Mouse (Mus musculus): ENCODE results near the gene Olfr1378. TPM values are rescaled to one million over a fixed set of nuclear protein-coding genes. Genes with fewer than 3 reads are reported as not detected.
A peak's percentile ranks its signal among the peaks of the same experiment; 100 is the strongest.

The Olfr1378 gene
- polyA plus RNA-seq (2014; fragmentation: Nextera tagmentation; extraction: Ambion mirVana): not detected in 2 replicates

- Histone ChIP-seq H3K36me3 (ENCODE audit: control insufficient read depth, insufficient read depth, low read length) (no peaks in the 10 kb centered on the region), H3K9ac (replicated peaks; ENCODE audit: low read depth, low read length) (no peak within 1 kb of the TSS), H3K27ac (ENCODE audit: low read depth, low read length) (no peak within 1 kb of the TSS), H3K9me3 (ENCODE audit: control insufficient read depth, low read length) (no peaks in the 10 kb centered on the region), H3K4me2 (ENCODE audit: low read depth, low read length) (no peak within 1 kb of the TSS), H3K4me1 (ENCODE audit: control insufficient read depth, insufficient read depth, low read length) (no peaks in the 10 kb centered on the region), H3K27me3 (ENCODE audit: control insufficient read depth, insufficient read depth, low read length) (no peaks in the 10 kb centered on the region), H3K4me3 (ENCODE audit: low read depth, low read length) (no peak within 1 kb of the TSS)
- WGBS: 87% methylated on average over 11 of the region's 11 CpGs
- no peak for ATAC-seq (ENCODE audit: low read depth)
These were observed at the start of gene Olfr1378 for GRCm38 (mm10) chr11:50966230-50966629. Olfr1378 (plus strand) TSS chr11:50966530.

GRCm38 (mm10) chr11:50930469-50931014 is 35.8 kb upstream of the Olfr1378 start:
- 21% methylated on average over 14 of the region's 14 CpGs for WGBS
- peak overlapping the region; percentile 62 for H3K4me3 ChIP-seq (ENCODE audit: low read depth, low read length)
- ATAC-seq (ENCODE audit: low read depth): no peak
- peak overlapping the region; percentile 83 for H3K27ac ChIP-seq (ENCODE audit: low read depth, low read length)
- H3K4me2 ChIP-seq (ENCODE audit: low read depth, low read length): peak overlapping the region; percentile 95
- no peaks in the 10 kb centered on the region for H3K36me3 ChIP-seq (ENCODE audit: control insufficient read depth, insufficient read depth, low read length)
- 0 out of 2 replicates have a peak, but pooled peaks cover 5% of the 10 kb centered on the region for H3K4me1 ChIP-seq (ENCODE audit: control insufficient read depth, insufficient read depth, low read length)
- H3K9me3 ChIP-seq (ENCODE audit: control insufficient read depth, low read length): no peaks in the 10 kb centered on the region
- no peaks in the 10 kb centered on the region for H3K27me3 ChIP-seq (ENCODE audit: control insufficient read depth, insufficient read depth, low read length)
- peak overlapping the region; percentile 72 for H3K9ac ChIP-seq (replicated peaks; ENCODE audit: low read depth, low read length)

- Histone ChIP-seq H3K4me1 (ENCODE audit: control insufficient read depth, insufficient read depth, low read length) (0 out of 2 replicates have a peak, but pooled peaks cover 5% of the 10 kb centered on the region), H3K27ac (ENCODE audit: low read depth, low read length) (peak overlapping the region; percentile 83), H3K9me3 (ENCODE audit: control insufficient read depth, low read length) (no peaks in the 10 kb centered on the region), H3K4me3 (ENCODE audit: low read depth, low read length) (peak overlapping the region; percentile 62), H3K27me3 (ENCODE audit: control insufficient read depth, insufficient read depth, low read length) (no peaks in the 10 kb centered on the region), H3K4me2 (ENCODE audit: low read depth, low read length) (peak overlapping the region; percentile 95), H3K9ac (replicated peaks; ENCODE audit: low read depth, low read length) (peak overlapping the region; percentile 72), H3K36me3 (ENCODE audit: control insufficient read depth, insufficient read depth, low read length) (no peaks in the 10 kb centered on the region)
- peak; percentile 81 for ATAC-seq (ENCODE audit: low read depth)
- WGBS: 1% methylated on average over 16 of the region's 16 CpGs
These were observed 35.3 kb upstream of the Olfr1378 start for GRCm38 (mm10) chr11:50931021-50931420.

- Histone ChIP-seq H3K36me3 (ENCODE audit: control insufficient read depth, insufficient read depth, low read length) (no peaks in the 10 kb centered on the region), H3K4me2 (ENCODE audit: low read depth, low read length) (peak within 1 kb of the TSS; percentile 95), H3K9ac (replicated peaks; ENCODE audit: low read depth, low read length) (peak within 1 kb of the TSS; percentile 72), H3K4me1 (ENCODE audit: control insufficient read depth, insufficient read depth, low read length) (0 out of 2 replicates have a peak, but pooled peaks cover 5% of the 10 kb centered on the region), H3K27ac (ENCODE audit: low read depth, low read length) (peak within 1 kb of the TSS; percentile 83), H3K27me3 (ENCODE audit: control insufficient read depth, insufficient read depth, low read length) (no peaks in the 10 kb centered on the region), H3K9me3 (ENCODE audit: control insufficient read depth, low read length) (no peaks in the 10 kb centered on the region), H3K4me3 (ENCODE audit: low read depth, low read length) (peak within 1 kb of the TSS; percentile 62)
- 1% methylated on average over 18 of the region's 18 CpGs for WGBS
- peak; percentile 97 for ATAC-seq (ENCODE audit: low read depth)
These were observed 34.9 kb upstream of the Olfr1378 start, which contains the start of gene Zfp354b for GRCm38 (mm10) chr11:50931451-50931866. Zfp354b (minus strand) TSS chr11:50931633.

GRCm38 (mm10) chr11:50932040-50932439 is 34.3 kb upstream of the Olfr1378 start:
- Histone ChIP-seq H3K9me3 (ENCODE audit: control insufficient read depth, low read length) (no peaks in the 10 kb centered on the region), H3K4me1 (ENCODE audit: control insufficient read depth, insufficient read depth, low read length) (0 out of 2 replicates have a peak, but pooled peaks cover 5% of the 10 kb centered on the region), H3K9ac (replicated peaks; ENCODE audit: low read depth, low read length) (no peak overlapping the region), H3K27me3 (ENCODE audit: control insufficient read depth, insufficient read depth, low read length) (no peaks in the 10 kb centered on the region), H3K27ac (ENCODE audit: low read depth, low read length) (no peak overlapping the region; the same call in 1 of the 2 replicates), H3K4me3 (ENCODE audit: low read depth, low read length) (no peak overlapping the region), H3K4me2 (ENCODE audit: low read depth, low read length) (peak overlapping the region; percentile 95), H3K36me3 (ENCODE audit: control insufficient read depth, insufficient read depth, low read length) (no peaks in the 10 kb centered on the region)
- 87% methylated on average over 1 of the region's 1 CpGs for WGBS
- ATAC-seq (ENCODE audit: low read depth): peak; percentile 15; the same call in 1 of the 2 replicates

GRCm38 (mm10) chr11:50938435-50938834 is 27.9 kb upstream of the Olfr1378 start:
- Histone ChIP-seq H3K4me1 (ENCODE audit: control insufficient read depth, insufficient read depth, low read length) (no peaks in the 10 kb centered on the region), H3K9ac (replicated peaks; ENCODE audit: low read depth, low read length) (no peak overlapping the region), H3K27ac (ENCODE audit: low read depth, low read length) (no peak overlapping the region), H3K4me3 (ENCODE audit: low read depth, low read length) (no peak overlapping the region), H3K36me3 (ENCODE audit: control insufficient read depth, insufficient read depth, low read length) (no peaks in the 10 kb centered on the region), H3K9me3 (ENCODE audit: control insufficient read depth, low read length) (no peaks in the 10 kb centered on the region), H3K27me3 (ENCODE audit: control insufficient read depth, insufficient read depth, low read length) (no peaks in the 10 kb centered on the region), H3K4me2 (ENCODE audit: low read depth, low read length) (no peak overlapping the region)
- WGBS: 81% methylated on average over 8 of the region's 8 CpGs
- ATAC-seq (ENCODE audit: low read depth): no peak

- H3K9ac ChIP-seq (replicated peaks; ENCODE audit: low read depth, low read length): no peak overlapping the region
These were observed 26.5 kb upstream of the Olfr1378 start for GRCm38 (mm10) chr11:50939621-50940366.

GRCm38 (mm10) chr11:50942386-50942785 is 23.9 kb upstream of the Olfr1378 start:
- ATAC-seq (ENCODE audit: low read depth): no peak
- H3K36me3 ChIP-seq (ENCODE audit: control insufficient read depth, insufficient read depth, low read length): no peaks in the 10 kb centered on the region
- no peak overlapping the region for H3K9ac ChIP-seq (replicated peaks; ENCODE audit: low read depth, low read length)
- no peak overlapping the region for H3K27ac ChIP-seq (ENCODE audit: low read depth, low read length)
- no peak overlapping the region for H3K4me2 ChIP-seq (ENCODE audit: low read depth, low read length)
- H3K4me3 ChIP-seq (ENCODE audit: low read depth, low read length): no peak overlapping the region
- H3K4me1 ChIP-seq (ENCODE audit: control insufficient read depth, insufficient read depth, low read length): no peaks in the 10 kb centered on the region
- no peaks in the 10 kb centered on the region for H3K9me3 ChIP-seq (ENCODE audit: control insufficient read depth, low read length)
- no peaks in the 10 kb centered on the region for H3K27me3 ChIP-seq (ENCODE audit: control insufficient read depth, insufficient read depth, low read length)
- WGBS: 77% methylated on average over 12 of the region's 12 CpGs

More at GRCm38 (mm10) chr11:50939621-50940366, 26.5 kb upstream of the Olfr1378 start:
- Histone ChIP-seq H3K36me3 (ENCODE audit: control insufficient read depth, insufficient read depth, low read length) (no peaks in the 10 kb centered on the region), H3K4me1 (ENCODE audit: control insufficient read depth, insufficient read depth, low read length) (no peaks in the 10 kb centered on the region), H3K9me3 (ENCODE audit: control insufficient read depth, low read length) (no peaks in the 10 kb centered on the region), H3K4me3 (ENCODE audit: low read depth, low read length) (no peak overlapping the region), H3K27ac (ENCODE audit: low read depth, low read length) (no peak overlapping the region), H3K4me2 (ENCODE audit: low read depth, low read length) (no peak overlapping the region), H3K27me3 (ENCODE audit: control insufficient read depth, insufficient read depth, low read length) (no peaks in the 10 kb centered on the region)
- ATAC-seq (ENCODE audit: low read depth): peak; percentile 81
- 38% methylated on average over 14 of the region's 14 CpGs for WGBS

- Histone ChIP-seq H3K36me3 (ENCODE audit: control insufficient read depth, insufficient read depth, low read length) (no peaks in the 10 kb centered on the region), H3K4me1 (ENCODE audit: control insufficient read depth, insufficient read depth, low read length) (no peaks in the 10 kb centered on the region), H3K27ac (ENCODE audit: low read depth, low read length) (no peak within 1 kb of the TSS), H3K9me3 (ENCODE audit: control insufficient read depth, low read length) (no peaks in the 10 kb centered on the region), H3K4me2 (ENCODE audit: low read depth, low read length) (no peak within 1 kb of the TSS), H3K27me3 (ENCODE audit: control insufficient read depth, insufficient read depth, low read length) (no peaks in the 10 kb centered on the region), H3K9ac (replicated peaks; ENCODE audit: low read depth, low read length) (no peak within 1 kb of the TSS), H3K4me3 (ENCODE audit: low read depth, low read length) (no peak within 1 kb of the TSS)
- WGBS: 83% methylated on average over 14 of the region's 14 CpGs
- no peak for ATAC-seq (ENCODE audit: low read depth)
These were observed 22.8 kb upstream of the Olfr1378 start, which contains the start of gene 4933414I15Rik for GRCm38 (mm10) chr11:50943506-50943905. 4933414I15Rik (minus strand) TSS chr11:50943765.
